Mouse (Mus musculus) forebrain, embryonic 11.5 days (tissue): ENCODE results near the gene Rab31. TPM values are rescaled to one million over a fixed set of nuclear protein-coding genes. Genes with fewer than 3 reads are reported as not detected.

ENCODE experiments used
- ATAC-seq: fragments of 200-750 bp; cut with Nextera tagmentation; replicated peaks from 2 replicates; pipeline ENCODE4 v1.8.0; 2017; ENCODE audit warnings: moderate TSS enrichment; ENCODE audit not compliant: low FRiP score
- DNase-seq: peaks from one replicate; pipeline ENCODE4 v3.0.0-alpha.2; 2017; ENCODE audit warnings: low spot score
- H3K27ac ChIP-seq: fragments of 300-500 bp; sonication (generic); 2 replicates; pipeline ENCODE4 v1.5.1; 2014; ENCODE audit warnings: low read depth, low read length
- H3K27me3 ChIP-seq: fragments of 300-500 bp; sonication (generic); 2 replicates; pipeline ENCODE4 v1.6.1; 2014; ENCODE audit warnings: mild to moderate bottlenecking, low read length, mixed read lengths; ENCODE audit not compliant: control insufficient read depth, insufficient read depth
- H3K36me3 ChIP-seq: fragments of 300-500 bp; sonication (generic); 2 replicates; pipeline ENCODE4 v1.6.1; 2014; ENCODE audit warnings: mild to moderate bottlenecking, low read length, moderate library complexity, mixed read lengths; ENCODE audit not compliant: control insufficient read depth, insufficient read depth
- H3K4me1 ChIP-seq: fragments of 300-500 bp; sonication (generic); replicated peaks from 2 replicates; pipeline ENCODE4 v1.6.1; 2014; ENCODE audit warnings: low read length, mixed read lengths; ENCODE audit not compliant: control insufficient read depth, insufficient read depth
- H3K4me2 ChIP-seq: fragments of 300-500 bp; sonication (generic); 2 replicates; pipeline ENCODE4 v1.6.1; 2014; ENCODE audit warnings: low read depth, mild to moderate bottlenecking, low read length, moderate library complexity, mixed read lengths; ENCODE audit not compliant: severe bottlenecking
- H3K4me3 ChIP-seq: fragments of 300-500 bp; sonication (generic); 2 replicates; pipeline ENCODE4 v1.5.1; 2014; ENCODE audit warnings: low read depth, low read length
- H3K9ac ChIP-seq: fragments of 300-500 bp; sonication (generic); 2 replicates; pipeline ENCODE4 v1.6.1; 2014; ENCODE audit warnings: low read length
- H3K9me3 ChIP-seq: fragments of 300-500 bp; sonication (generic); 2 replicates; pipeline ENCODE4 v1.6.1; 2016; ENCODE audit warnings: low read length, mixed read lengths; ENCODE audit not compliant: control insufficient read depth
- WGBS: fragments of 180-500 bp; shearing (Covaris S2); extraction: QIAGEN DNeasy Blood & Tissue Kit; methylation state at CpG from one replicate; pipeline ENCODE4 v1.1.7; 2014; 5-methylcytosine and 5-hydroxymethylcytosine counted together
- polyA plus RNA-seq: library from polyadenylated mRNA; unstranded; fragments of >200 nt; fragmentation: Nextera tagmentation; extraction: Ambion mirVana; gene quantifications from 2 replicates; pipeline ENCODE4 v1.2.1, GENCODE M21; 2014

Rab31 gene
- polyA plus RNA-seq, 1 experiment from 2014 or later: 73.4 TPM

GRCm38 (mm10) chr17:65607574-65608311 lies 164.8 kb downstream of the Rab31 start:
- WGBS: 53% methylated on average over 7 of the region's 7 CpGs
- no peak for ATAC-seq
- H3K9ac ChIP-seq: no peak overlapping the region
- H3K4me3 ChIP-seq: no peak overlapping the region
- H3K27me3 ChIP-seq: no peaks in the 10 kb centered on the region
- no peak overlapping the region for H3K27ac ChIP-seq
- no peaks in the 10 kb centered on the region for H3K9me3 ChIP-seq
- no peak for DNase-seq
- H3K36me3 ChIP-seq: no peaks in the 10 kb centered on the region
- H3K4me1 ChIP-seq: peaks cover 6% of the 10 kb centered on the region; the same call in 1 of the 2 replicates
- H3K4me2 ChIP-seq: no peak overlapping the region

GRCm38 (mm10) chr17:65606014-65606413 lies 166.5 kb downstream of the Rab31 start:
- no peaks in the 10 kb centered on the region for H3K27me3 ChIP-seq
- H3K4me1 ChIP-seq: peaks cover 6% of the 10 kb centered on the region; the same call in 1 of the 2 replicates
- WGBS: 81% methylated on average over 4 of the region's 4 CpGs
- H3K9me3 ChIP-seq: no peaks in the 10 kb centered on the region
- no peaks in the 10 kb centered on the region for H3K36me3 ChIP-seq
- no peak overlapping the region for H3K4me2 ChIP-seq
- DNase-seq (no peak), ATAC-seq (no peak)
- no peak overlapping the region for H3K9ac ChIP-seq
- no peak overlapping the region for H3K27ac ChIP-seq
- H3K4me3 ChIP-seq: no peak overlapping the region

GRCm38 (mm10) chr17:65604892-65605291 lies 167.7 kb downstream of the Rab31 start:
- H3K36me3 ChIP-seq: no peaks in the 10 kb centered on the region
- DNase-seq (no peak), ATAC-seq (no peak)

GRCm38 (mm10) chr17:65604315-65604714 lies 168.2 kb downstream of the Rab31 start:
- Histone ChIP-seq H3K4me2 (no peak overlapping the region), H3K9me3 (no peaks in the 10 kb centered on the region), H3K36me3 (no peaks in the 10 kb centered on the region), H3K9ac (no peak overlapping the region), H3K4me3 (no peak overlapping the region), H3K27me3 (no peaks in the 10 kb centered on the region), H3K27ac (no peak overlapping the region), H3K4me1 (peaks cover 6% of the 10 kb centered on the region; the same call in 1 of the 2 replicates)
- DNase-seq (no peak), ATAC-seq (no peak)

More at GRCm38 (mm10) chr17:65604892-65605291, 167.7 kb downstream of the Rab31 start:
- H3K9ac ChIP-seq: no peak overlapping the region
- peaks cover 6% of the 10 kb centered on the region; the same call in 1 of the 2 replicates for H3K4me1 ChIP-seq
- H3K27me3 ChIP-seq: no peaks in the 10 kb centered on the region
- no peak overlapping the region for H3K27ac ChIP-seq
- H3K4me2 ChIP-seq: no peak overlapping the region
- H3K4me3 ChIP-seq: no peak overlapping the region
- no peaks in the 10 kb centered on the region for H3K9me3 ChIP-seq

Other genes starting within 250 kb of the Rab31 start
- 0.12 TPM in 1 of 2 replicates, not detected in the other for gene Tmem232, start 232.0 kb downstream of the Rab31 start, polyA plus RNA-seq
- gene Vapa, start 159.2 kb downstream of the Rab31 start, polyA plus RNA-seq: 213 and 224 TPM in 2 replicates
- gene Txndc2, start 130.6 kb downstream of the Rab31 start, polyA plus RNA-seq: 0.24 and 0.39 TPM in 2 replicates
- 63.7 and 64.5 TPM in 2 replicates for gene Ppp4r1, start 9.8 kb upstream of the Rab31 start, polyA plus RNA-seq
- gene Ralbp1, start 113.0 kb upstream of the Rab31 start, polyA plus RNA-seq: 35.4 and 45.2 TPM in 2 replicates
- gene Twsg1, start 178.5 kb upstream of the Rab31 start, polyA plus RNA-seq: 107 and 115 TPM in 2 replicates